Mouse (Mus musculus) 3134 (cell line): Measurements from ENCODE around the gene Top2a.

Experiments
- DNase-seq: peaks from one replicate; pipeline ENCODE4 v3.0.0-alpha.2; 2011; ENCODE audit warnings: low spot score; ENCODE audit not compliant: insufficient read length; ENCODE audit errors: extremely low read depth

Top2a gene

GRCm38 (mm10) chr11:98985542-98985941 lies 38.4 kb downstream of the Top2a start:
- no peak for DNase-seq

- DNase-seq: no peak
Measured at GRCm38 (mm10) chr11:98983551-98983950, 40.4 kb downstream of the Top2a start.

DNA sequence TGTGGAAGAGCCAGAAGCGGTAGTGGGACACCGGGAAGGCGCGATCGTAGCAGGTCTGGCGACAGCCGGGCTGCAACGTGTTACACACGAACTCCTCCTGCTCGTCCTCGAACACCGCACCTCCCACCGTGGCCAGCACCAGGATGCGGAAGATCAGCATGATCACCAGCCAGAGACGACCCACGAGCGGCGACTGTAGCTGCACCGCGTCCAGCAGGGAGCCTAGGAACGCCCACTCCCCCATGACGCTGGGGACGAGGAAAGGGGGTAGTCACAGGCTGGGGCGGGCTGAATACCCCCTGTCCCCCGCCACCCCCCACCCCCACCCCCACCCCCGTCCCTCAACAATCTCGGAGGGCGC lies 41.2 kb downstream of the Top2a start, which contains the start of gene Gjd3:
Gene Gjd3 (minus strand): TSS at position 244 of the 361 bp plus-strand sequence.
- DNase-seq: no peak

GRCm38 (mm10) chr11:98981997-98982772 lies 41.8 kb downstream of the Top2a start:
- DNase-seq: no peak

DNA sequence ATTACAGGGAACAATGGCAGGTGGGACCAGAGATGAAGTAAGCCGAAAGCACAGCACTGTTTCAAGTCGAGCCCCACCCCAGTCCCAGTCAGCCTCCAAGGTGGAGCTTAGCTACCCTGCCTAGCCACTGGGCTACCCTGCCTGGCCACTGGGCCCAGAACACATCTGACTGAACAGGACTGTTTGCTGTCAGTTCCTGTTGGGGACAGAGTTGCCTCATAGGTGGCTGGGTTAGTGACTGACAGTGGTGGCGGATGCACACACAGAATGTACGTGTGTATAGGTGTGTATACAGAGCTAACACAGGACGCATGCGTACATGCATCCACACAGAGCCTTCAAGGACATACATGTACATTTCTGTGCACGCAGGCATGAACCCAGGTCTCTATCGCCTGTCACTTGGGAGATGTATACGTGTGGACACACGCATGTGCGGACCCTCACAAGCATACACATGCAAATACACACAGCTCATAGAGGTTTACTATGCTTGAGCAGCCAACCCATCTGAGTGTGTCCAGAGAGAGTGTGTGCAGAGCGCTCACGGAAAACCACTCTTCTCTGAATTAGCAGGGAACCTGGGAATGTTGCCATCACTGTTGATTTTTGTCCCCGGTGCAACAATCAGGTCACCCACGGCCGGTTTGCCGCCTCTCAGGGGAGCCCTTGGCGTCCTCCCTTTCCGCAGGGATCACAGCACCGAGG lies 42.5 kb downstream of the Top2a start:
- DNase-seq: no peak

- no peak for DNase-seq
Measured at GRCm38 (mm10) chr11:98979356-98979755, 44.6 kb downstream of the Top2a start.

DNA sequence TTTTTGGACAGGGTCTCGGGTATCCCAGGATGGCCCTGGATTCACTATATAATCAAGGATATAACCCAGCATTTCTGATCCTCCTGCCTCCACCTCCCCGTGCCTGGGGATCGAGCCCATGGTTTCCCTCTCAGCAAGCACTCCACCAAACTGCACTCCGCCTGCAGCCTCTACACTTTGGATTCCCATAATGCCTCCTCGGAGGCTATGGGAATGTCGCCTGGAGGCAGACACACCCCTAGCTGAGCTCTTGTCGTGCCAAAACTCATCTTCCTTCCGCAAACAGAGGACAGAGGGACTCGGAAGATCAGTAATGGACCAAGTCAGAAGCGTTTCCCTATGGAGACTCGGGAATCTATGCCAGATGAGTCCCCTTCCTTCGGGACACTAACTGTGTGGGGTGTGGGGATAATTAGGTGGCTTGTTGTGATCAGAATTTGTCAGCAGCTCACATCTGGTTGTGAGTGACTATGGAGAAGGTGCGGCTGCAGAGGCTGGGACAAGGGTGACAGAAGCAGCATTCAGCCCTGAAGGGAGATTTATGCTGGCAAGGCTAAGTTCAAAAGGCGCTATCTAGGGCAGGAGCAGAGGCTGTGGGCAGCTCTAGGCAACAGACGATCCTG lies 45.4 kb downstream of the Top2a start:
- DNase-seq: no peak

GRCm38 (mm10) chr11:98974871-98975719 lies 48.9 kb downstream of the Top2a start:
- DNase-seq: no peak

- no peak for DNase-seq
Measured at GRCm38 (mm10) chr11:98974213-98974612, 49.8 kb downstream of the Top2a start.

DNA sequence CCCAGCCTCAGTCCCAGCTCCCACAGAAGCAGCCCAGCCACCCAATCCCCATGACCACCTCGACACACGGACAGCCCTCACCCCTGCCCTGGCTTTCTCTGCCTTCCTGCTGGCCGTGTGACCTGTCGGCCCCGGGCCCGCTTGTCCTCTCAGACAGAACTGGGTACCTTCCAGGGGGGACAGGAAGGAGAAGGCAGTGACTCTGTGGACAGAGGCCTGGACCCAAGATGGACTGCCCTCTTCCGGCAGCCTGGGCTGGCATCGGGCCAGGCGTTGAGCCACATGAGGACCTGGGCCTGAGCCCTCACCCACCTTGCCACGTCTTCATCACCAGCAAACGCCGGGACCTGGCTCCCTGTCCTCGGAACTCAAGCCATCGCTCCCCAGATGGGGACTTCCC lies 50.4 kb downstream of the Top2a start:
- DNase-seq: no peak

- no peak for DNase-seq
Measured at GRCm38 (mm10) chr11:98972801-98973360, 51.1 kb downstream of the Top2a start.

- peak; percentile 53 for DNase-seq
Measured at GRCm38 (mm10) chr11:98972215-98972614, 51.8 kb downstream of the Top2a start.

- DNase-seq: no peak
Measured at GRCm38 (mm10) chr11:98971316-98972031, 52.5 kb downstream of the Top2a start.

GRCm38 (mm10) chr11:98970191-98970925 lies 53.6 kb downstream of the Top2a start:
- DNase-seq: no peak

GRCm38 (mm10) chr11:98969496-98969927 lies 54.5 kb downstream of the Top2a start:
- DNase-seq: no peak

- DNase-seq: no peak
Measured at GRCm38 (mm10) chr11:98968716-98969495, 55.1 kb downstream of the Top2a start.

DNA sequence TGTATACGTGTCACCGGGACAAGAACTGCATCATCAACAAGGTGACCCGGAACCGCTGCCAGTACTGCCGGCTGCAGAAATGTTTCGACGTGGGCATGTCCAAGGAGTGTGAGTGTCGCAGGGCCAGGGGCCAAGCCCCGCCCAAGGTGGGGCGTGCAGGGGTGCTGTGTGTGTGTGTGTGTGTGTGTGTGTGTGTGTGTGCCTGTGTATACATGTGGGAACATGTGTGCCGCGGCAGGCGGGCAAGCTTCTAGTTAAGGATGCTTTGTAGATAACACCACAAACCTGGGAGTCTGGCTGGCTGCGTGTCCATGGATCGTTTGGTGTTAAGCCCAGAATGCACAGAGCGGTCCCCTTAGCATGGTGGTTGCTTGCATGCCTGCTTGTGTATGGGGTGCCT lies 55.9 kb downstream of the Top2a start:
- DNase-seq: no peak

DNA sequence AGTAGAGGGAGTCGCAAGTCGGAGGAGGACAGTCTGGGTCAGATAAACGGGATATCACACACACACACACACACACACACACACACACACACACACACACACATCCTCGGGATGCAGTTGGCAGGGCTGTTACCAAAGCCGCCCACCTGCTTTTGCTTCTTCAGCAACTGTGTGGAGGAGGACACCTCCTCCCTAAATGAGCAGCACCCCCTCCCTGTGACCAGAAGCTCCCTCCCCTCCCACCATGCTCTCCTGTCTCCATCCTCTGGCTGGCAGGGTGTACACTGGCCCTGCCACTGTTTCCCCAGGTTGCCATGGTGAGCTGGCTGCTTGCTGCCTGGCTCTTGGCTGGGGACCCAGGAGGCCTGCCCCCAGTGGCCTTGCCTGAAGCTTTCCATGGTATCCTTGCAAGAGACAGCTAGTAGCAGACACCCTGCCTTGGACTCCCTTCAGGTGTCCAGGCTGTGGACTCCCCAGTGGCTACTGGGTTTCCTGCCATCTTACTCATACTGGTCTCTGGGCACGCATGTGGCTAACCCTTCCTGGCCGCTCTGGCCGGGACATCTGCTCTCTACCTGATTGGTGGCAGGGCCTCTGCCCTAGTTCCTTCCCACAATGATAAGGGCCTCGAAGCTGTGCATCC lies 57.4 kb downstream of the Top2a start:
- DNase-seq: peak; percentile 89
